ENCODE assay signal across 17 mouse cellular contexts in genomic region chr12:16849821-16850220, GRCm38 (mm10). TPM values are rescaled to one million over a fixed set of nuclear protein-coding genes. Genes with fewer than 3 reads are reported as not detected.
"Had no signal": no experiment of that assay in that cellular context is flagged by ENCODE, and none has a peak within 500 bp of the region (broad histone marks: within the 10 kb centered on the region; RNA-seq: fewer than 3 reads in every experiment).

No protein-coding gene starts in this region.

- H3K27ac ChIP-seq: intestine, embryonic 15.5 days; limb, embryonic 13.5 days; liver, embryonic 14.5 days; neural tube, embryonic 12.5 days; stomach, embryonic 15.5 days had no signal

- H3K4me3 ChIP-seq: intestine, embryonic 15.5 days; limb, embryonic 13.5 days; neural tube, embryonic 12.5 days; stomach, embryonic 15.5 days had no signal

- DNase-seq: kidney, adult 18-20 months; kidney, postnatal 10 days; left cerebral cortex, postnatal 4 days; lung, adult 18-20 months; lung, postnatal 4 days; midbrain, embryonic 14.5 days; retina, postnatal 1 day; right cerebral cortex, postnatal 4 days; spleen, adult 18-20 months; thymus, postnatal 4 days had no signal

- H3K4me1 ChIP-seq: neural tube, embryonic 12.5 days had no signal

RNA-seq across cellular contexts. Expression of gene Greb1, which starts 49.1 kb away (rescaled TPM):
- total RNA-seq: megakaryocyte-erythroid progenitor cell, adult 5-6 weeks; neutrophil, adult 5-6 weeks had no signal
